Mouse (Mus musculus): Measurements from ENCODE around the gene Hist1h2bb. TPM values are rescaled to one million over a fixed set of nuclear protein-coding genes. Genes with fewer than 3 reads are reported as not detected.
A peak's percentile ranks its signal among the peaks of the same experiment; 100 is the strongest.
"Not testable (repeated sequence)": the region's sequence is repeated elsewhere in the genome, so short reads cannot be mapped to it uniquely, and the experiment has no call there.

The Hist1h2bb gene
- total RNA-seq, 2 experiments from 2014 or later, result 18.8 to 20.7 TPM

- intact Hi-C loops (cut with DNase I), result no loop called here
- peak in 1 of 2 experiments; percentile 48 for DNase-seq (ENCODE audit: low spot score in 2 of 2)
Observed at GRCm38 (mm10) chr13:23760240-23760971, 13.9 kb downstream of the Hist1h2bb start.

- intact Hi-C loops (cut with DNase I), result no loop called here
Observed at GRCm38 (mm10) chr13:23760972-23761864, 14.7 kb downstream of the Hist1h2bb start, which contains the start of gene Hist1h4a. Gene Hist1h4a, minus strand, starts transcription at chr13:23761230.

GRCm38 (mm10) chr13:23761871-23762821, 15.6 kb downstream of the Hist1h2bb start, which contains the start of gene Hist1h3a:
Gene Hist1h3a, minus strand, starts transcription at chr13:23762386.
- peak; percentile 60 to 91 for DNase-seq (ENCODE audit: low spot score in 2 of 2)
- intact Hi-C loops (cut with DNase I), result not testable (repeated sequence)

More at GRCm38 (mm10) chr13:23760972-23761864, 14.7 kb downstream of the Hist1h2bb start, which contains the start of gene Hist1h4a:
- peak; percentile 99 for DNase-seq (ENCODE audit: low spot score in 2 of 2)

GRCm38 (mm10) chr13:23763242-23763585, 16.7 kb downstream of the Hist1h2bb start:
- no peak for DNase-seq (ENCODE audit: low spot score in 2 of 2)
- intact Hi-C loops (cut with DNase I), result no loop called here

GRCm38 (mm10) chr13:23763586-23764323, 17.2 kb downstream of the Hist1h2bb start, which contains the start of gene Hist1h1a:
Gene Hist1h1a, plus strand, starts transcription at chr13:23763666.
- DNase-seq (ENCODE audit: low spot score in 2 of 2), result peak; percentile 85 to 88
- intact Hi-C loops (cut with DNase I), result no loop called here

- intact Hi-C loops (cut with DNase I), result no loop called here
- DNase-seq (ENCODE audit: low spot score in 2 of 2), result no peak
Observed at GRCm38 (mm10) chr13:23764324-23765171, 18.0 kb downstream of the Hist1h2bb start.

- DNase-seq (ENCODE audit: low spot score in 2 of 2), result no peak
- intact Hi-C loops (cut with DNase I), result no loop called here
Observed at GRCm38 (mm10) chr13:23765172-23765513, 18.6 kb downstream of the Hist1h2bb start.

- no peak for DNase-seq (ENCODE audit: low spot score in 2 of 2)
- intact Hi-C loops (cut with DNase I), result no loop called here
Observed at GRCm38 (mm10) chr13:23766772-23767171, 20.2 kb downstream of the Hist1h2bb start.

- DNase-seq (ENCODE audit: low spot score in 2 of 2), result no peak
- intact Hi-C loops (cut with DNase I), result no loop called here
Observed at GRCm38 (mm10) chr13:23768834-23769397, 22.4 kb downstream of the Hist1h2bb start.

GRCm38 (mm10) chr13:23769613-23770012, 23.1 kb downstream of the Hist1h2bb start, which contains the start of gene Trim38:
Gene Trim38, plus strand, starts transcription at chr13:23769913.
- DNase-seq (ENCODE audit: low spot score in 2 of 2); intact Hi-C loops (cut with DNase I): not testable (repeated sequence)

- intact Hi-C loops (cut with DNase I), result no loop called here
- DNase-seq (ENCODE audit: low spot score in 2 of 2), result peak in 1 of 2 experiments; percentile 59
Observed at GRCm38 (mm10) chr13:23772561-23773313, 26.2 kb downstream of the Hist1h2bb start.

- DNase-seq (ENCODE audit: low spot score in 2 of 2), result no peak
- intact Hi-C loops (cut with DNase I), result no loop called here
Observed at GRCm38 (mm10) chr13:23778339-23778738, 31.8 kb downstream of the Hist1h2bb start.

- no peak for DNase-seq (ENCODE audit: low spot score in 2 of 2)
- intact Hi-C loops (cut with DNase I), result no loop called here
Observed at GRCm38 (mm10) chr13:23779025-23779424, 32.5 kb downstream of the Hist1h2bb start.

- DNase-seq (ENCODE audit: low spot score in 2 of 2), result peak; percentile 69 to 77
- intact Hi-C loops (cut with DNase I), result loop anchor here (5.0 kb wide), 2 partner anchors 95 to 895 kb away; no protein-coding TSS in a partner anchor
Observed at GRCm38 (mm10) chr13:23792520-23792919, 46.0 kb downstream of the Hist1h2bb start.
